Comparison of ENCODE assay signal across 16 mouse cellular contexts in genomic region chr9:56694079-56694478, GRCm38 (mm10).
"Had no signal": no experiment of that assay in that cellular context is flagged by ENCODE, and none has a peak within 500 bp of the region (broad histone marks: within the 10 kb centered on the region; RNA-seq: fewer than 3 reads in every experiment).

No protein-coding gene starts in this region.

- DNase-seq: forebrain, postnatal 0 days; gastrocnemius, postnatal 14 days; gastrocnemius, postnatal 36 days; heart, adult 11 months; heart, adult 2 months; heart, postnatal 14 days; heart, postnatal 36 days; kidney, adult 11 months; kidney, adult 2 months; kidney, adult 9 months; kidney, postnatal 14 days; kidney, postnatal 36 days; layer of hippocampus, postnatal 36 days; liver, embryonic 13.5 days had no signal

- ATAC-seq: forebrain, postnatal 0 days; hindbrain, postnatal 0 days; intestine, embryonic 16.5 days had no signal
